Mouse (Mus musculus): ENCODE results near the gene 1700019D03Rik. TPM values are rescaled to one million over a fixed set of nuclear protein-coding genes. Genes with fewer than 3 reads are reported as not detected.

The 1700019D03Rik gene
- 8.0 and 8.1 TPM in 2 replicates for polyA plus RNA-seq (2014; fragmentation: Nextera tagmentation; extraction: Ambion mirVana)

DNA sequence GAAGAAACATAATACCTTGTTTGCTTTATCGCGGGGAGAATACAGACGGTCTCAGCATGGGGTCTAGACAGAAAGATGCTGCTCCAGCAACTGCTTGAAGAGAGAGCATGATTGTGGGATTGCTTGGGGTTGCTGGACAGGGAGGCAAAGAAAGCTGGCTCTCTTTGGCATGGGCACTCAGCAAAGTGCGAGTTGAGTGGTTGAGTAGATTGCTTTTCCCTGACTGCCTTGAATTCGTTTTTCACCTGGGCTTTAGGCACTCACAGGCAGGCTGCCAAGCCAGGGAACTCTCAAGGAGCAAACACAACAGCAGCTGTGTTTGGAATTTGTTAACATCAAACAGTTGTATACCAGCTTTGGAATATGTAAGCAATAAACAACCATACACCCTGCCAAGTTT, at the start of gene 1700019D03Rik:
Gene 1700019D03Rik (minus strand): TSS at position 101 of the 400 bp plus-strand sequence.
- Histone ChIP-seq H3K27ac (ENCODE audit: low read depth, low read length) (no peak within 1 kb of the TSS), H3K9me3 (ENCODE audit: control insufficient read depth, low read length) (no peaks in the 10 kb centered on the region), H3K36me3 (ENCODE audit: control insufficient read depth, insufficient read depth, low read length) (no peaks in the 10 kb centered on the region), H3K27me3 (ENCODE audit: control insufficient read depth, insufficient read depth, low read length) (no peaks in the 10 kb centered on the region), H3K9ac (ENCODE audit: low read depth, low read length) (no peak within 1 kb of the TSS), H3K4me1 (ENCODE audit: control insufficient read depth, insufficient read depth, low read length) (no peaks in the 10 kb centered on the region), H3K4me3 (ENCODE audit: low read length) (no peak within 1 kb of the TSS), H3K4me2 (replicated peaks; ENCODE audit: low read depth, low read length) (no peak within 1 kb of the TSS)
- 61% methylated on average over 5 of the region's 5 CpGs for WGBS
- ATAC-seq (ENCODE audit: low FRiP score, low TSS enrichment): no peak

DNA sequence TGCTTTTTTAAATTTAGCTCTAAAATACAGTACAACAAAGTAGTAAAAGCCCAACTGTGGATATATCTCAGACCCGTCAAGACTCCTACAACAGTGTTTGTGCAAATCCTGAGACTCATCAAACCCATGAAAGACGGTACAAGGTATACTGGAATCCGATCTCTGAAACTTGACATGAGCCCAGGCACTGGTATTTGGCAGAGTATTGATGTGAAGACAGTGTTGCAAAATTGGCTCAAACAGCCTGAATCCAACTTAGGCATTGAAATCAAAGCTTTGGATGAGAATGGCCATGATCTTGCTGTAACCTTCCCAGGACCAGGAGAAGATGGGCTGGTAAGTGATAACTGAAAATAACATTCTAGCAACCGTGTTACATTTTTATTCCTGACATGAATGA, 43.9 kb upstream of the 1700019D03Rik start:
- Histone ChIP-seq H3K4me1 (ENCODE audit: control insufficient read depth, insufficient read depth, low read length) (no peaks in the 10 kb centered on the region; the same call in 1 of the 2 replicates), H3K27ac (ENCODE audit: low read depth, low read length) (no peak overlapping the region), H3K36me3 (ENCODE audit: control insufficient read depth, insufficient read depth, low read length) (no peaks in the 10 kb centered on the region), H3K27me3 (ENCODE audit: control insufficient read depth, insufficient read depth, low read length) (no peaks in the 10 kb centered on the region), H3K9ac (ENCODE audit: low read depth, low read length) (no peak overlapping the region), H3K4me3 (ENCODE audit: low read length) (no peak overlapping the region), H3K4me2 (replicated peaks; ENCODE audit: low read depth, low read length) (no peak overlapping the region), H3K9me3 (ENCODE audit: control insufficient read depth, low read length) (no peaks in the 10 kb centered on the region)
- WGBS: 71% methylated on average over 4 of the region's 4 CpGs
- ATAC-seq (ENCODE audit: low FRiP score, low TSS enrichment): no peak

DNA sequence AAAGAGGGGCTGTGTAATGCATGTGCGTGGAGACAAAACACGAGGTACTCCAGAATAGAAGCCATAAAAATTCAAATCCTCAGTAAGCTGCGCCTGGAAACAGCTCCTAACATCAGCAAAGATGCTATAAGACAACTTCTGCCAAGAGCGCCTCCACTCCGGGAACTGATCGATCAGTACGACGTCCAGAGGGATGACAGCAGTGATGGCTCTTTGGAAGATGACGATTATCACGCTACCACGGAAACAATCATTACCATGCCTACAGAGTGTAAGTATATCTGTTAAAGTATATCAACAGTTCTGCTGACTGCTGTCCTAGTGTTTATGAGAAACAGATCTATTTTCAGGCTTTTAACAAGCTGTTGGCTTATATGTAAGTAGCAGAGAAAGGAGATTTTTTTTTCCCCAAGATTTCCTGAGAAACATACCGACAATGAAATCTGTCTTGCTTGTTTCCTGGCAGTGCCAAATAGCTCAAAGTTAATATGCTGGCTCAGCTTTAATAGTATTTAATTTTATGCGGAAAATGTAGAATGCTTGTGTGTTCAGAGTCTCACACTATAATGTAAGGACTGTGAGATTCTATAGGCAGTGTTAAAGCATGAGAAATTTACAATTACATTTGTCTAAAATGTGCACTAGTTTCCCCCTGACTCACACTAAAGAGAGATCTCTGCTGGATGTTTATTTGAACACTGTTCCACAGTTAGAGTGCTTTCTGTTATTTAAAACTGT, 42.1 kb upstream of the 1700019D03Rik start:
- no peak overlapping the region for H3K4me2 ChIP-seq (replicated peaks; ENCODE audit: low read depth, low read length)
- H3K9ac ChIP-seq (ENCODE audit: low read depth, low read length): no peak overlapping the region
- no peak for ATAC-seq (ENCODE audit: low FRiP score, low TSS enrichment)
- H3K4me1 ChIP-seq (ENCODE audit: control insufficient read depth, insufficient read depth, low read length): no peaks in the 10 kb centered on the region; the same call in 1 of the 2 replicates
- H3K9me3 ChIP-seq (ENCODE audit: control insufficient read depth, low read length): no peaks in the 10 kb centered on the region
- no peaks in the 10 kb centered on the region for H3K27me3 ChIP-seq (ENCODE audit: control insufficient read depth, insufficient read depth, low read length)
- no peak overlapping the region for H3K4me3 ChIP-seq (ENCODE audit: low read length)
- H3K36me3 ChIP-seq (ENCODE audit: control insufficient read depth, insufficient read depth, low read length): no peaks in the 10 kb centered on the region
- no peak overlapping the region for H3K27ac ChIP-seq (ENCODE audit: low read depth, low read length)
- WGBS: 78% methylated on average over 13 of the region's 13 CpGs

GRCm38 (mm10) chr1:53061340-53061739, 41.4 kb upstream of the 1700019D03Rik start, which contains the start of gene Mstn:
TSS of gene Mstn (plus strand) at chr1:53061640.
- Histone ChIP-seq H3K36me3 (ENCODE audit: control insufficient read depth, insufficient read depth, low read length) (no peaks in the 10 kb centered on the region), H3K4me3 (ENCODE audit: low read length) (no peak within 1 kb of the TSS), H3K9me3 (ENCODE audit: control insufficient read depth, low read length) (0 out of 2 replicates have a peak, but pooled peaks cover 3% of the 10 kb centered on the region), H3K4me2 (replicated peaks; ENCODE audit: low read depth, low read length) (no peak within 1 kb of the TSS), H3K4me1 (ENCODE audit: control insufficient read depth, insufficient read depth, low read length) (no peaks in the 10 kb centered on the region; the same call in 1 of the 2 replicates), H3K27me3 (ENCODE audit: control insufficient read depth, insufficient read depth, low read length) (no peaks in the 10 kb centered on the region), H3K27ac (ENCODE audit: low read depth, low read length) (no peak within 1 kb of the TSS), H3K9ac (ENCODE audit: low read depth, low read length) (no peak within 1 kb of the TSS)
- no peak for ATAC-seq (ENCODE audit: low FRiP score, low TSS enrichment)
- 45% methylated on average over 6 of the region's 6 CpGs for WGBS

DNA sequence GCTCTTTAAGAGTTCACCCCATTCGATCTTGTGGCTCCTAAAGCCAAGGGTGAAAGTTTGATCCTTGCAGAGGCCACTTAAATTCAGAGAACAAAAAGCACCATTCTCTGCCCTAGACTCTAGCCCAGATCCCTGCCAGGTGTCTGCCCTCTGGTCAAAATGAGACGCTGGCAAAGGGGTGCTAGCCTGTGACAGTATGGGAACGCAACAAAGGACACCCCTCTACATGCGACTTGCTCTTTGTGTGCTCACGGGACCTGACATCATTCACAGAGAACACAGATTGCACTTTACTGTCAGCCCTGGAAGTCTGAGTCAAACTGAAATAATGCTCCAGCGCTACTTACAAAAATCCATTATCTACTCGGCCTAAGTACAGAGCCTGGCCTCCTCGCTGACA, 40.5 kb upstream of the 1700019D03Rik start:
- no peaks in the 10 kb centered on the region; the same call in 1 of the 2 replicates for H3K4me1 ChIP-seq (ENCODE audit: control insufficient read depth, insufficient read depth, low read length)
- H3K4me2 ChIP-seq (replicated peaks; ENCODE audit: low read depth, low read length): no peak overlapping the region
- H3K9me3 ChIP-seq (ENCODE audit: control insufficient read depth, low read length): 0 out of 2 replicates have a peak, but pooled peaks cover 3% of the 10 kb centered on the region
- ATAC-seq (ENCODE audit: low FRiP score, low TSS enrichment): no peak
- H3K4me3 ChIP-seq (ENCODE audit: low read length): no peak overlapping the region
- no peaks in the 10 kb centered on the region for H3K27me3 ChIP-seq (ENCODE audit: control insufficient read depth, insufficient read depth, low read length)
- no peaks in the 10 kb centered on the region for H3K36me3 ChIP-seq (ENCODE audit: control insufficient read depth, insufficient read depth, low read length)
- WGBS: 58% methylated on average over 8 of the region's 8 CpGs
- H3K27ac ChIP-seq (ENCODE audit: low read depth, low read length): no peak overlapping the region
- H3K9ac ChIP-seq (ENCODE audit: low read depth, low read length): no peak overlapping the region

DNA sequence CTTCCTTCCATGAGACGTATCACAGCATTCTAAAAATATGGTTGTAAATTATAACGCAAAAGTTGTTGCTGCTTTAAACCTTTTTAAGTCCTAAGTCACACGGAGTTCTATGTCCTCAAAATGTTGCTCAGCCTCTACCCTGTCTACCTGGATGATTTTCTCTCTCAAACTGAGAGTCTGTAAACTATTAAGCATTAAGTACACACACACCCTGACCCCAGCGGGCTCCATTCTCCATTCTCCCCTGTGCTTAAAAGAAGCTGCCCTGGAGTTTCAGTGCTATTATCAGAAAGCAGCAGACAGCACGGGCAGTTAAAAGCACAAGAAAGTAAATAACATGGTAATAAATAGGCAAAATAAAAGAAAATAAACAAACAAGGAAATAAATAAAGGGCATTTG, 39.1 kb upstream of the 1700019D03Rik start:
- no peak for ATAC-seq (ENCODE audit: low FRiP score, low TSS enrichment)
- 68% methylated on average over 5 of the region's 5 CpGs for WGBS
- no peak overlapping the region for H3K27ac ChIP-seq (ENCODE audit: low read depth, low read length)
- no peaks in the 10 kb centered on the region for H3K27me3 ChIP-seq (ENCODE audit: control insufficient read depth, insufficient read depth, low read length)
- 0 out of 2 replicates have a peak, but pooled peaks cover 3% of the 10 kb centered on the region for H3K9me3 ChIP-seq (ENCODE audit: control insufficient read depth, low read length)
- H3K4me2 ChIP-seq (replicated peaks; ENCODE audit: low read depth, low read length): no peak overlapping the region
- H3K4me1 ChIP-seq (ENCODE audit: control insufficient read depth, insufficient read depth, low read length): no peaks in the 10 kb centered on the region; the same call in 1 of the 2 replicates
- no peak overlapping the region for H3K9ac ChIP-seq (ENCODE audit: low read depth, low read length)
- H3K4me3 ChIP-seq (ENCODE audit: low read length): no peak overlapping the region
- H3K36me3 ChIP-seq (ENCODE audit: control insufficient read depth, insufficient read depth, low read length): no peaks in the 10 kb centered on the region

DNA sequence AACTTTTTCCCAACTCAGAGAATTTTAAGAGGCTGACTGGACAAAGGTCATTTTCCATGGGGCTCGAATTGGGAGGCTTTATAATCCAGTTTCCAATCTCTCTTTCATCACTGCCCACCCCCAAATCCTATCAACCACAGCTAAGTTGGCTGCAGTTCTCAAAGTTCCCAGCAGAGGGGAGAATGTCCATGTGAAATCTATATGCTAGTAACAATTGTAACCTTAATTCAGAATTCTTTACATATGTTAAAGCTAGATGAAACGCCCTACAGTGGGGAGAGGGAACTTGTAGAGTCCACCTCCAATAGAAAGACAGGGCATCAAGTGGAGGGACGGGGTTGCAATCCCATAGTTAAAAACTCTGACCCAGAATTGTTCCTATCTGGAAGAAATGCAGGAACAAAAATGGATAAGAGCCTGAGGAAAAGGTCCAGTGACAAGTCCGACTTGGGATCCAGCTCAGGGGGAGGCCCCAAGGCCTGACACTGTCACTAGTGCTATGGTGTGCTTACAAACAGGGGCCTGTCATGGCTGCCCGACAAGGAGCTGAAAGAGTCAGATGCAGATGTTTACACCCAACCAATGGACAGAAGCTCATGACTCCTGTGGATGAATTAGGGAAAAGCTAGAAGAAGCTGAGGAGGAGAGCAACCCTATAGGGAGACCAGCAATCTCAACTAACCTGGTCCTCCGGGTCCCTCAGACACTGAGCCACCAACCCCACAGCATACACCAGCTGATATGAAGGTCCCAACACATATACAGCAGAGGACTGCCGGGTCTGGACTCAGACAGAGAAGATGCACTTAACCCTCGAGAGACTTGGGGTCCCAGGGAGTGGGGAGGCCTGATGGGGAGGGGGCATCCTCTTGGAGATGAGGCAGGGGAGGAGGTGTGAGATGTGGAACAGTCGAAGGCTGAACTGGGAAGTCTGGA, 33.4 kb upstream of the 1700019D03Rik start:
- Histone ChIP-seq H3K27me3 (ENCODE audit: control insufficient read depth, insufficient read depth, low read length) (no peaks in the 10 kb centered on the region), H3K9me3 (ENCODE audit: control insufficient read depth, low read length) (0 out of 2 replicates have a peak, but pooled peaks cover 3% of the 10 kb centered on the region), H3K9ac (ENCODE audit: low read depth, low read length) (no peak overlapping the region), H3K27ac (ENCODE audit: low read depth, low read length) (no peak overlapping the region), H3K36me3 (ENCODE audit: control insufficient read depth, insufficient read depth, low read length) (no peaks in the 10 kb centered on the region), H3K4me2 (replicated peaks; ENCODE audit: low read depth, low read length) (no peak overlapping the region), H3K4me1 (ENCODE audit: control insufficient read depth, insufficient read depth, low read length) (no peaks in the 10 kb centered on the region), H3K4me3 (ENCODE audit: low read length) (no peak overlapping the region)
- peak; percentile 62; the same call in 1 of the 2 replicates for ATAC-seq (ENCODE audit: low FRiP score, low TSS enrichment)
- 51% methylated on average over 9 of the region's 9 CpGs for WGBS

DNA sequence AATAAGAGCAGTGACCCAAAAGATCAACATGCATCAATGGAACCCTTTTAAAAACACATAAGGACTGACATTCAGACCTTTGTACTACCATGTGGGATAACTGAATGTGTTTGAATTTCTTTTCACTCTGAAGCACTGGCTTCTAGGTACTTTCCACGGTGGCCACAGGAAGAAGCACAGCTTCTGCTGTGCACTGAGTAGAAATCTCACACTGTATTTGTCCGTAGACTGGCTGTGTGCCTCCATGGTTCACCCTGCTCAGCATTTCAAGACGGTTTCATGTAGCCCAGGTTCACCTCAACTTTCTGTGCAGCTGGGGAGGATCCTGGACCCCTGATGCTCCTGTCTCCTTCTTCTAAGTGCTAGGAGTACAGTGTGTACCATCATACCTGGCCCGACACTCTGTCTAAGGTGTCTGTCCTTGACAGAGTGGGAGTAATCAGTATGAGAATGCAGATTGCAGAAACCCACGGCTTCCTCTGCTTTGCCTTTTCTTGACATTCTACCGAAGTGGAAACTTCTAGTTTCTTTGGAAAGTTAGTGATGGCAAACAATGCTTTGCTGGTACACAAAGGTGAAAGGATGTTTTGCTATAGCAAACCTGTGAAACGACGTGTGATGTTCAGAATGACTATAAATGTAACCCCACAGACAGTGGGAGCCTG, 29.9 kb upstream of the 1700019D03Rik start:
- H3K9me3 ChIP-seq (ENCODE audit: control insufficient read depth, low read length): no peaks in the 10 kb centered on the region
- ATAC-seq (ENCODE audit: low FRiP score, low TSS enrichment): no peak
- H3K36me3 ChIP-seq (ENCODE audit: control insufficient read depth, insufficient read depth, low read length): no peaks in the 10 kb centered on the region
- 81% methylated on average over 8 of the region's 8 CpGs for WGBS
- H3K4me2 ChIP-seq (replicated peaks; ENCODE audit: low read depth, low read length): no peak overlapping the region
- no peak overlapping the region for H3K9ac ChIP-seq (ENCODE audit: low read depth, low read length)
- H3K4me1 ChIP-seq (ENCODE audit: control insufficient read depth, insufficient read depth, low read length): no peaks in the 10 kb centered on the region
- H3K27ac ChIP-seq (ENCODE audit: low read depth, low read length): no peak overlapping the region
- no peak overlapping the region for H3K4me3 ChIP-seq (ENCODE audit: low read length)
- no peaks in the 10 kb centered on the region for H3K27me3 ChIP-seq (ENCODE audit: control insufficient read depth, insufficient read depth, low read length)
